In genomic region chr12:103665286-103665685, GRCm38 (mm10) we compare ENCODE assay signal across 25 mouse cellular contexts. TPM values are rescaled to one million over a fixed set of nuclear protein-coding genes. Genes with fewer than 3 reads are reported as not detected.
"Had no signal": no experiment of that assay in that cellular context is flagged by ENCODE, and none has a peak within 500 bp of the region (broad histone marks: within the 10 kb centered on the region; RNA-seq: fewer than 3 reads in every experiment).

No protein-coding gene starts in this region.

- H3K4me3 ChIP-seq: neural tube, embryonic 13.5 days; neural tube, embryonic 15.5 days; stomach, embryonic 15.5 days had no signal

- DNase-seq: retina, postnatal 1 day; right cerebral cortex, adult 18-20 months; right cerebral cortex, postnatal 14 days; right cerebral cortex, postnatal 25 days; right cerebral cortex, postnatal 4 days; spleen, adult 18-20 months; thymus, adult 18-20 months; thymus, adult 2 months; thymus, postnatal 14 days; thymus, postnatal 25 days; thymus, postnatal 36 days; thymus, postnatal 4 days had no signal

- H3K9ac ChIP-seq: neural tube, embryonic 13.5 days; neural tube, embryonic 15.5 days; stomach, embryonic 15.5 days had no signal

- H3K9me3 ChIP-seq: neural tube, embryonic 13.5 days; neural tube, embryonic 15.5 days; stomach, embryonic 15.5 days had no signal

- H3K27me3 ChIP-seq: neural tube, embryonic 13.5 days; neural tube, embryonic 15.5 days; stomach, embryonic 15.5 days had no signal

- H3K36me3 ChIP-seq: neural tube, embryonic 13.5 days; neural tube, embryonic 15.5 days; stomach, embryonic 15.5 days had no signal

- H3K27ac ChIP-seq: neural tube, embryonic 13.5 days; neural tube, embryonic 15.5 days; stomach, embryonic 15.5 days; stomach, postnatal 0 days had no signal

- H3K4me2 ChIP-seq: neural tube, embryonic 13.5 days; neural tube, embryonic 15.5 days; stomach, embryonic 15.5 days had no signal

- H3K4me1 ChIP-seq: neural tube, embryonic 13.5 days; neural tube, embryonic 15.5 days; stomach, embryonic 15.5 days had no signal

RNA-seq across cellular contexts. Expression of gene Serpina6, which starts 8.3 kb away (rescaled TPM):
- total RNA-seq: neutrophil, adult 5-6 weeks had no signal
- polyA plus RNA-seq: small intestine, adult 2 months; spleen, adult 2 months; stomach, postnatal 0 days; thymus, adult 2 months; urinary bladder, adult 2 months had no signal

RNA-seq across cellular contexts. Expression of gene Serpina16, which starts 10.7 kb away (rescaled TPM):
- total RNA-seq: neutrophil, adult 5-6 weeks had no signal
- polyA plus RNA-seq: neural tube, embryonic 13.5 days; neural tube, embryonic 14.5 days; small intestine, adult 2 months; spleen, adult 2 months; stomach, embryonic 14.5 days; stomach, postnatal 0 days; thymus, adult 2 months; thymus, postnatal 0 days; urinary bladder, adult 2 months had no signal

RNA-seq across cellular contexts. Expression of gene Serpina1f, which starts 30.0 kb away (rescaled TPM):
- total RNA-seq: neutrophil, adult 5-6 weeks had no signal
- polyA plus RNA-seq: neural tube, embryonic 13.5 days; neural tube, embryonic 14.5 days; neural tube, embryonic 15.5 days; stomach, embryonic 14.5 days; stomach, embryonic 15.5 days; stomach, embryonic 16.5 days; stomach, postnatal 0 days; thymus, postnatal 0 days; urinary bladder, adult 2 months had no signal

RNA-seq across cellular contexts. Expression of gene Serpina10, which starts 34.0 kb away (rescaled TPM):
- total RNA-seq: neutrophil, adult 5-6 weeks had no signal
- polyA plus RNA-seq: neural tube, embryonic 13.5 days; neural tube, embryonic 14.5 days; small intestine, adult 2 months; testis, adult 2 months; urinary bladder, adult 2 months had no signal
